Mouse (Mus musculus) embryo, embryonic 9.5 days (tissue): ENCODE results near the gene Slc5a3.

Experiments used
- DNase-seq: peaks from one replicate; pipeline ENCODE4 v3.0.0-alpha.2; 2017; ENCODE audit errors: extremely low spot score

The Slc5a3 gene

GRCm38 (mm10) chr16:92057852-92058643 is at the start of gene Slc5a3, which contains the start of the genes Mrps6 and Gm49711:
Gene Slc5a3, plus strand, starts transcription at chr16:92058322.
Gene Mrps6, plus strand, starts transcription at chr16:92058270.
Gene Gm49711, plus strand, starts transcription at chr16:92058316.
- peak; percentile 98 for DNase-seq

GRCm38 (mm10) chr16:92009586-92009985 is 48.5 kb upstream of the Slc5a3 start:
- no peak for DNase-seq

- no peak for DNase-seq
Measured at GRCm38 (mm10) chr16:92016792-92017191, 41.3 kb upstream of the Slc5a3 start.

GRCm38 (mm10) chr16:92019141-92020118 is 38.7 kb upstream of the Slc5a3 start:
- DNase-seq: peak; percentile 73

GRCm38 (mm10) chr16:92021656-92022400 is 36.3 kb upstream of the Slc5a3 start:
- DNase-seq: no peak

GRCm38 (mm10) chr16:92022494-92023283 is 35.4 kb upstream of the Slc5a3 start:
- no peak for DNase-seq

GRCm38 (mm10) chr16:92033286-92033685 is 24.8 kb upstream of the Slc5a3 start:
- DNase-seq: no peak

GRCm38 (mm10) chr16:92034676-92035075 is 23.4 kb upstream of the Slc5a3 start:
- DNase-seq: no peak

- no peak for DNase-seq
Measured at GRCm38 (mm10) chr16:92036701-92037100, 21.4 kb upstream of the Slc5a3 start.

- DNase-seq: no peak
Measured at GRCm38 (mm10) chr16:92037891-92038607, 20.1 kb upstream of the Slc5a3 start.

- no peak for DNase-seq
Measured at GRCm38 (mm10) chr16:92039421-92039820, 18.7 kb upstream of the Slc5a3 start.

GRCm38 (mm10) chr16:92039966-92040365 is 18.2 kb upstream of the Slc5a3 start:
- DNase-seq: no peak

- DNase-seq: no peak
Measured at GRCm38 (mm10) chr16:92051777-92052310, 6.3 kb upstream of the Slc5a3 start.

- no peak for DNase-seq
Measured at GRCm38 (mm10) chr16:92052569-92052968, 5.6 kb upstream of the Slc5a3 start.

- no peak for DNase-seq
Measured at GRCm38 (mm10) chr16:92056711-92057110, 1.4 kb upstream of the Slc5a3 start.

GRCm38 (mm10) chr16:92057456-92057851 is 668 bp upstream of the Slc5a3 start:
- DNase-seq: no peak

GRCm38 (mm10) chr16:92058644-92059620 is 810 bp downstream of the Slc5a3 start:
- DNase-seq: peak; percentile 52

GRCm38 (mm10) chr16:92060213-92060612 is 2.1 kb downstream of the Slc5a3 start:
- no peak for DNase-seq

- DNase-seq: no peak
Measured at GRCm38 (mm10) chr16:92061586-92061985, 3.5 kb downstream of the Slc5a3 start.
